Mouse (Mus musculus) lung, embryonic 14.5 days (tissue): ENCODE results near the gene Mylip. TPM values are rescaled to one million over a fixed set of nuclear protein-coding genes. Genes with fewer than 3 reads are reported as not detected.

Experiments
- ATAC-seq: fragments of 200-750 bp; cut with Nextera tagmentation; 2 replicates; pipeline ENCODE4 v1.8.0; 2017; ENCODE audit warnings: mild to moderate bottlenecking, moderate TSS enrichment, moderate library complexity; ENCODE audit not compliant: insufficient read depth
- DNase-seq: peaks from one replicate; pipeline ENCODE4 v3.0.0-alpha.2; 2015
- H3K27ac ChIP-seq: fragments of 300-500 bp; sonication (generic); 2 replicates; pipeline ENCODE4 v1.5.1; 2014; ENCODE audit warnings: low read depth, mild to moderate bottlenecking, moderate library complexity
- H3K27me3 ChIP-seq: fragments of 300-500 bp; sonication (generic); 2 replicates; pipeline ENCODE4 v1.6.1; 2014; ENCODE audit warnings: low read length, control low read depth; ENCODE audit not compliant: insufficient read depth
- H3K36me3 ChIP-seq: fragments of 300-500 bp; sonication (generic); 2 replicates; pipeline ENCODE4 v1.6.1; 2014; ENCODE audit warnings: control low read depth; ENCODE audit not compliant: insufficient read depth
- H3K4me1 ChIP-seq: fragments of 300-500 bp; sonication (generic); 2 replicates; pipeline ENCODE4 v1.6.1; 2014; ENCODE audit warnings: antibody characterized with exemption, control low read depth; ENCODE audit not compliant: insufficient read depth
- H3K4me2 ChIP-seq: fragments of 300-500 bp; sonication (generic); 2 replicates; pipeline ENCODE4 v1.6.1; 2014; ENCODE audit warnings: mild to moderate bottlenecking
- H3K4me3 ChIP-seq: fragments of 300-500 bp; sonication (generic); 2 replicates; pipeline ENCODE4 v1.5.1; 2014; ENCODE audit warnings: low read depth, low read length
- H3K9ac ChIP-seq: fragments of 300-500 bp; sonication (generic); 2 replicates; pipeline ENCODE4 v1.6.1; 2014
- H3K9me3 ChIP-seq: fragments of 300-500 bp; sonication (generic); 2 replicates; pipeline ENCODE4 v1.6.1; 2016; ENCODE audit warnings: low read depth, low read length, control low read depth
- CTCF ChIP-seq: IDR thresholded peaks from 2 replicates; pipeline ENCODE4 v1.5.1; 2016; ENCODE audit warnings: antibody characterized with exemption, low read depth
- WGBS: fragments of 180-500 bp; shearing (Covaris S2); extraction: QIAGEN DNeasy Blood & Tissue Kit; methylation state at CpG from one replicate; pipeline ENCODE4 v1.1.7; 2014; 5-methylcytosine and 5-hydroxymethylcytosine counted together
- polyA plus RNA-seq: library from polyadenylated mRNA; unstranded; fragments of >200 nt; fragmentation: Nextera tagmentation; extraction: Ambion mirVana; gene quantifications from 2 replicates; pipeline ENCODE4 v1.2.1, GENCODE M21; 2014

Mylip gene
- polyA plus RNA-seq, 1 experiment from 2014 or later: 3.8 TPM

- no peak for TF ChIP-seq CTCF
- no peak for ATAC-seq
- peaks cover 71% of the 10 kb centered on the region for H3K36me3 ChIP-seq
These were observed 21.4 kb downstream of the Mylip start for GRCm38 (mm10) chr13:45410936-45411335.

GRCm38 (mm10) chr13:45413066-45413465 is 23.5 kb downstream of the Mylip start:
- TF ChIP-seq CTCF: no peak
- no peak overlapping the region for H3K4me3 ChIP-seq
- no peaks in the 10 kb centered on the region for H3K9me3 ChIP-seq
- peaks cover 51% of the 10 kb centered on the region for H3K36me3 ChIP-seq
- ATAC-seq (no peak), DNase-seq (no peak)
- H3K4me2 ChIP-seq: no peak overlapping the region
- no peaks in the 10 kb centered on the region for H3K27me3 ChIP-seq
- 70% methylated on average over 1 of the region's 1 CpGs for WGBS
- 0 out of 2 replicates have a peak, but pooled peaks cover 3% of the 10 kb centered on the region for H3K4me1 ChIP-seq
- H3K9ac ChIP-seq: no peak overlapping the region
- H3K27ac ChIP-seq: no peak overlapping the region

More at GRCm38 (mm10) chr13:45410936-45411335, 21.4 kb downstream of the Mylip start:
- Histone ChIP-seq H3K4me1 (0 out of 2 replicates have a peak, but pooled peaks cover 3% of the 10 kb centered on the region), H3K9me3 (no peaks in the 10 kb centered on the region), H3K4me2 (no peak overlapping the region), H3K9ac (no peak overlapping the region), H3K4me3 (no peak overlapping the region), H3K27ac (no peak overlapping the region), H3K27me3 (no peaks in the 10 kb centered on the region)
- WGBS: 65% methylated on average over 4 of the region's 4 CpGs
- DNase-seq: no peak

- no peak overlapping the region for H3K9ac ChIP-seq
- DNase-seq (no peak), ATAC-seq (no peak)
- H3K4me1 ChIP-seq: 0 out of 2 replicates have a peak, but pooled peaks cover 3% of the 10 kb centered on the region
- H3K36me3 ChIP-seq: peaks cover 42% of the 10 kb centered on the region
- H3K9me3 ChIP-seq: no peaks in the 10 kb centered on the region
- no peak for TF ChIP-seq CTCF
- 60% methylated on average over 9 of the region's 9 CpGs for WGBS
- H3K4me3 ChIP-seq: no peak overlapping the region
- H3K27me3 ChIP-seq: no peaks in the 10 kb centered on the region
- H3K27ac ChIP-seq: no peak overlapping the region
- H3K4me2 ChIP-seq: no peak overlapping the region
These were observed 24.5 kb downstream of the Mylip start for GRCm38 (mm10) chr13:45414031-45414430.

- Histone ChIP-seq H3K27me3 (no peaks in the 10 kb centered on the region), H3K9me3 (no peaks in the 10 kb centered on the region), H3K9ac (no peak overlapping the region), H3K4me3 (no peak overlapping the region), H3K4me2 (peak overlapping the region; percentile 24; the same call in 1 of the 2 replicates), H3K36me3 (peaks cover 16% of the 10 kb centered on the region), H3K27ac (no peak overlapping the region), H3K4me1 (0 out of 2 replicates have a peak, but pooled peaks cover 3% of the 10 kb centered on the region)
- TF ChIP-seq CTCF: no peak
- ATAC-seq (no peak), DNase-seq (peak; percentile 80)
- WGBS: 33% methylated on average over 14 of the region's 14 CpGs
These were observed 27.1 kb downstream of the Mylip start for GRCm38 (mm10) chr13:45416621-45417057.

- Histone ChIP-seq H3K9ac (no peak overlapping the region), H3K36me3 (no peaks in the 10 kb centered on the region), H3K9me3 (no peaks in the 10 kb centered on the region), H3K27me3 (no peaks in the 10 kb centered on the region), H3K27ac (no peak overlapping the region), H3K4me2 (no peak overlapping the region), H3K4me1 (0 out of 2 replicates have a peak, but pooled peaks cover 3% of the 10 kb centered on the region), H3K4me3 (no peak overlapping the region)
- ATAC-seq (no peak), DNase-seq (no peak)
- TF ChIP-seq CTCF: no peak
- WGBS: 76% methylated on average over 12 of the region's 12 CpGs
These were observed 29.4 kb downstream of the Mylip start for GRCm38 (mm10) chr13:45418986-45419385.

- ATAC-seq (no peak), DNase-seq (no peak)
- no peak overlapping the region for H3K4me2 ChIP-seq
- no peaks in the 10 kb centered on the region for H3K9me3 ChIP-seq
- H3K4me1 ChIP-seq: no peaks in the 10 kb centered on the region
- no peak for TF ChIP-seq CTCF
- H3K4me3 ChIP-seq: no peak overlapping the region
- WGBS: 86% methylated on average over 13 of the region's 13 CpGs
- no peak overlapping the region for H3K27ac ChIP-seq
- no peak overlapping the region for H3K9ac ChIP-seq
- no peaks in the 10 kb centered on the region for H3K36me3 ChIP-seq
- H3K27me3 ChIP-seq: no peaks in the 10 kb centered on the region
These were observed 32.7 kb downstream of the Mylip start for GRCm38 (mm10) chr13:45422251-45422650.

GRCm38 (mm10) chr13:45422709-45423108 is 33.2 kb downstream of the Mylip start:
- H3K27ac ChIP-seq: no peak overlapping the region
- ATAC-seq: no peak
- H3K9ac ChIP-seq: no peak overlapping the region
- H3K27me3 ChIP-seq: no peaks in the 10 kb centered on the region
- no peaks in the 10 kb centered on the region for H3K9me3 ChIP-seq
- no peak for TF ChIP-seq CTCF
- H3K4me3 ChIP-seq: no peak overlapping the region
- peak; percentile 51 for DNase-seq
- no peaks in the 10 kb centered on the region for H3K4me1 ChIP-seq
- H3K36me3 ChIP-seq: no peaks in the 10 kb centered on the region
- 69% methylated on average over 5 of the region's 5 CpGs for WGBS
- H3K4me2 ChIP-seq: no peak overlapping the region
